10 mouse cellular contexts compared by ENCODE assay signal in genomic region chr7:70067828-70068719, GRCm38 (mm10).
DNase-seq lines count a peak whose midpoint lies in the region; ATAC-seq and TF ChIP-seq lines count a peak whose summit lies in the region.
"Had no signal": no experiment of that assay in that cellular context is flagged by ENCODE, and none has a peak within 500 bp of the region (broad histone marks: within the 10 kb centered on the region; RNA-seq: fewer than 3 reads in every experiment).

No protein-coding gene starts in this region.

- no peaks in the 10 kb centered on the region; the same call in 1 of the 2 replicates for H3K4me1 ChIP-seq in heart, embryonic 16.5 days (ENCODE audit: control insufficient read depth, insufficient read depth, low read length)
- H3K4me1 ChIP-seq in heart, adult 2 months (ENCODE audit: control insufficient read depth, insufficient read depth, low read length), result no peaks in the 10 kb centered on the region
- H3K4me1 ChIP-seq in midbrain, postnatal 0 days (ENCODE audit: insufficient read depth, low read length), result 0 out of 2 replicates have a peak, but pooled peaks cover 3% of the 10 kb centered on the region

- no peak for ATAC-seq in heart, embryonic 16.5 days (replicated peaks; ENCODE audit: extremely low read depth, insufficient read depth, low FRiP score)
- ATAC-seq in midbrain, postnatal 0 days (ENCODE audit: low FRiP score), result peak; percentile 70
- no peak for ATAC-seq in megakaryocyte-erythroid progenitor cell, adult 5-6 weeks (replicated peaks; ENCODE audit: low FRiP score, low TSS enrichment, poor library complexity, severe bottlenecking)
- no peak for ATAC-seq in CD4-positive, CD25-positive, alpha-beta regulatory T cell, adult 4 months

- peak overlapping the region; percentile 52 for H3K4me2 ChIP-seq in heart, embryonic 16.5 days (ENCODE audit: low read depth, low read length)
- H3K4me2 ChIP-seq in midbrain, postnatal 0 days (ENCODE audit: low read depth, low read length, poor library complexity, severe bottlenecking), result peak overlapping the region; percentile 32

- intact Hi-C loops in heart, adult 2 months (cut with DNase I), result no loop called here

- H3K27ac ChIP-seq in heart, embryonic 16.5 days (ENCODE audit: low read length), result no peak overlapping the region
- H3K27ac ChIP-seq in heart, adult 2 months, result no peak overlapping the region
- peak overlapping the region; percentile 62 for H3K27ac ChIP-seq in midbrain, postnatal 0 days (ENCODE audit: low read depth, low read length)

- 22% methylated on average over 18 of the region's 18 CpGs for WGBS in heart, embryonic 16.5 days
- WGBS in heart, adult 2 months, result 31% methylated on average over 18 of the region's 18 CpGs
- WGBS in midbrain, postnatal 0 days, result 10% methylated on average over 18 of the region's 18 CpGs

- TF ChIP-seq CTCF in heart, adult 2 months (IDR thresholded peaks at IDR 0.05), result no peak
- no peak for TF ChIP-seq CTCF in midbrain, postnatal 0 days (IDR thresholded peaks at IDR 0.05)

- no peak overlapping the region for H3K9ac ChIP-seq in heart, embryonic 16.5 days (ENCODE audit: low read length)
- no peak overlapping the region for H3K9ac ChIP-seq in heart, adult 2 months (ENCODE audit: low read depth, low read length)
- H3K9ac ChIP-seq in midbrain, postnatal 0 days (replicated peaks; ENCODE audit: low read length, poor library complexity, severe bottlenecking), result 0 out of 2 replicates have a peak overlapping the region, but pooled peaks have one; percentile 29

- no peak for TF ChIP-seq EP300 in heart, adult 2 months (IDR thresholded peaks at IDR 0.05; ENCODE audit: insufficient read depth, low read depth, low read length)

- no peaks in the 10 kb centered on the region for H3K36me3 ChIP-seq in heart, embryonic 16.5 days (ENCODE audit: control insufficient read depth, insufficient read depth)
- no peaks in the 10 kb centered on the region for H3K36me3 ChIP-seq in heart, adult 2 months (ENCODE audit: control insufficient read depth, insufficient read depth, low read length)
- H3K36me3 ChIP-seq in midbrain, postnatal 0 days (ENCODE audit: insufficient read depth, low read length), result no peaks in the 10 kb centered on the region

- DNase-seq in heart, adult 2 months, result no peak
- DNase-seq in embryo, embryonic 11.5 days (ENCODE audit: low read depth, low spot score), result peak; percentile 22
- peak; percentile 13 for DNase-seq in forelimb bud, embryonic 11.5 days (ENCODE audit: low read depth, low spot score)
- DNase-seq in midbrain, postnatal 0 days (ENCODE audit: low spot score), result peak; percentile 47
- DNase-seq in cerebellum, postnatal 4 days (ENCODE audit: low spot score in 2 of 2), result no peak
- DNase-seq: kidney, postnatal 14 days had no signal

- no peaks in the 10 kb centered on the region for H3K9me3 ChIP-seq in heart, embryonic 16.5 days (replicated peaks; ENCODE audit: control insufficient read depth, low read length)
- no peaks in the 10 kb centered on the region for H3K9me3 ChIP-seq in midbrain, postnatal 0 days (ENCODE audit: low read length)

- H3K27me3 ChIP-seq in heart, embryonic 16.5 days (ENCODE audit: control insufficient read depth, insufficient read depth, low read length), result no peaks in the 10 kb centered on the region
- H3K27me3 ChIP-seq in heart, adult 2 months (ENCODE audit: control insufficient read depth, insufficient read depth, low read length), result no peaks in the 10 kb centered on the region
- H3K27me3 ChIP-seq in midbrain, postnatal 0 days (ENCODE audit: insufficient read depth, low read length), result no peaks in the 10 kb centered on the region
- H3K27me3 ChIP-seq: CH12.LX had no signal

- TF ChIP-seq POLR2A in heart, adult 2 months (IDR thresholded peaks at IDR 0.05; ENCODE audit: insufficient read depth, low read depth, low read length), result no peak

- no peak overlapping the region for H3K4me3 ChIP-seq in heart, embryonic 16.5 days (ENCODE audit: low read length)
- no peak overlapping the region for H3K4me3 ChIP-seq in heart, adult 2 months
- no peak overlapping the region for H3K4me3 ChIP-seq in midbrain, postnatal 0 days (ENCODE audit: low read depth, low read length)

- no peaks in the 10 kb centered on the region for H3K79me2 ChIP-seq in heart, adult 2 months (replicated peaks; ENCODE audit: control insufficient read depth, insufficient read depth, low read length)

Comparison
In these comparisons a context has a peak if more than half of its experiments do, and no peak if none do; other contexts are left out.
1. DNase-seq: peak in embryo, embryonic 11.5 days (single experiment), forelimb bud, embryonic 11.5 days (single experiment) and midbrain, postnatal 0 days (single experiment); none in heart, adult 2 months (0 of 2) and cerebellum, postnatal 4 days (0 of 2).